23 mouse cellular contexts compared by ENCODE assay signal in the genomic region with DNA sequence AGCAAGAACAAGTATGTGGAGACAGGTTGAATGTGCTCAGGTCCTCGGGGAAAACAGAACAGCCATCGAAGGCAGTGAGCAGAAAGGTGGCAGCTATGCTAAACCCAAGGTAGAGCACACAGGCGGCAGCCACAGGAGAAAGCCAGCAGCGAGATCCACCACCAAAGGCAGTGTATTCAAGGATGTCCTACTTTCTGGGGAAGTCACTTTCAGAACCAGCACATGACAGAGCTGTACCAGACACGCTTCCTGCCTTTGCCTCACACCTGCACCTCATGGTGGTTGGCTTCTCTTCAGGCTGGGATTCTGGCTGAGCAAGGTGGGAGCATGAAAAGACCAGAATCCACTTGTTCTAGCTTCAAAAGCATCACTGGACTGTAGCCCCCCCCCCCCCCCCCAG.
DNase-seq lines count a peak whose midpoint lies in the region; TF ChIP-seq lines count a peak whose summit lies in the region.
"Had no signal": no experiment of that assay in that cellular context is flagged by ENCODE, and none has a peak within 500 bp of the region (broad histone marks: within the 10 kb centered on the region; RNA-seq: fewer than 3 reads in every experiment).

No protein-coding gene starts in this region.

- no peak for TF ChIP-seq CTCF in thymus, adult 2 months (IDR thresholded peaks at IDR 0.05; ENCODE audit: borderline replicate concordance, control insufficient read depth, extremely low read depth, insufficient read depth, low read length, poor library complexity)

- DNase-seq in thymus, adult 2 months = peak; percentile 43
- DNase-seq in thymus, postnatal 10 days (ENCODE audit: low spot score in 2 of 2) = peak; percentile 50 to 54
- peak; percentile 49 for DNase-seq in thymus, postnatal 25 days
- peak; percentile 42 for DNase-seq in thymus, postnatal 4 days
- no peak for DNase-seq in spleen, postnatal 4 days (ENCODE audit: low spot score in 2 of 2)
- no peak for DNase-seq in spleen, adult 18-20 months
- no peak for DNase-seq in lung, postnatal 10 days
- DNase-seq: adrenal gland, adult 2 months; adrenal gland, postnatal 10 days; adrenal gland, postnatal 25 days; cerebellum, adult 11 months; cerebellum, adult 18-20 months; cerebellum, adult 8-10 months; cerebellum, adult 9-11 months; cerebellum, postnatal 14 days; cerebellum, postnatal 36 days; embryo, embryonic 11 days had no signal

- TF ChIP-seq POLR2A in thymus, adult 2 months (IDR thresholded peaks at IDR 0.05; ENCODE audit: control insufficient read depth, extremely low read depth, insufficient read depth, low read length, poor library complexity) = no peak

- peak overlapping the region; percentile 85 for H3K27ac ChIP-seq in thymus, adult 2 months (ENCODE audit: control insufficient read depth, insufficient read depth, low read length)
- H3K27ac ChIP-seq: embryonic facial prominence, embryonic 13.5 days; embryonic facial prominence, embryonic 15.5 days; forebrain, embryonic 10.5 days; forebrain, embryonic 13.5 days; forebrain, embryonic 15.5 days had no signal

- H3K4me3 ChIP-seq in thymus, adult 2 months (ENCODE audit: control insufficient read depth, insufficient read depth, low read length) = no peak overlapping the region
- H3K4me3 ChIP-seq: embryonic facial prominence, embryonic 13.5 days; embryonic facial prominence, embryonic 15.5 days; erythroblast, embryonic 14.5 days; forebrain, embryonic 10.5 days; forebrain, embryonic 13.5 days; forebrain, embryonic 15.5 days had no signal

- H3K27me3 ChIP-seq in thymus, adult 2 months (ENCODE audit: control insufficient read depth, insufficient read depth, low read length) = no peaks in the 10 kb centered on the region
- H3K27me3 ChIP-seq: embryonic facial prominence, embryonic 13.5 days; embryonic facial prominence, embryonic 15.5 days; forebrain, embryonic 13.5 days; forebrain, embryonic 15.5 days had no signal

- peaks cover 23% of the 10 kb centered on the region for H3K4me1 ChIP-seq in thymus, adult 2 months (replicated peaks; ENCODE audit: control insufficient read depth, insufficient read depth, low read length)

- WGBS in thymus, adult 2 months = 58% methylated on average over 5 of the region's 5 CpGs

- H3K36me3 ChIP-seq in thymus, adult 2 months (ENCODE audit: control insufficient read depth, insufficient read depth, low read length) = no peaks in the 10 kb centered on the region
- H3K36me3 ChIP-seq: embryonic facial prominence, embryonic 13.5 days; embryonic facial prominence, embryonic 15.5 days; forebrain, embryonic 10.5 days; forebrain, embryonic 15.5 days had no signal

Comparison
In these comparisons a context has a peak if more than half of its experiments do, and no peak if none do; other contexts are left out.
1. DNase-seq: peak in thymus, adult 2 months (single experiment), thymus, postnatal 10 days (2 of 2), thymus, postnatal 25 days (single experiment) and thymus, postnatal 4 days (single experiment); none in spleen, postnatal 4 days (0 of 2), spleen, adult 18-20 months (0 of 2) and lung, postnatal 10 days (single experiment).